Mouse (Mus musculus) G1E (cell line): Measurements from ENCODE around the gene Nrp1. TPM values are rescaled to one million over a fixed set of nuclear protein-coding genes. Genes with fewer than 3 reads are reported as not detected.

Experiments used
- ATAC-seq: 2 replicates; pipeline ENCODE4 v1.8.0; 2016; ENCODE audit warnings: mild to moderate bottlenecking; ENCODE audit not compliant: insufficient number of reproducible peaks, poor library complexity, low FRiP score, severe bottlenecking; ENCODE audit errors: extremely low read depth
- DNase-seq: peaks from one replicate; pipeline ENCODE4 v3.0.0; 2012; ENCODE audit warnings: low spot score
- H3K27me3 ChIP-seq: 2 replicates; pipeline ENCODE4 v1.6.1; 2012; ENCODE audit warnings: mild to moderate bottlenecking, low read length, inconsistent platforms; ENCODE audit not compliant: insufficient read depth
- H3K36me3 ChIP-seq: replicated peaks from 2 replicates; pipeline ENCODE3; 2012; ENCODE audit warnings: mild to moderate bottlenecking, inconsistent platforms
- H3K4me1 ChIP-seq: 2 replicates; pipeline ENCODE4 v1.6.1; 2012; ENCODE audit warnings: low read depth, low read length, inconsistent platforms, mixed read lengths; ENCODE audit not compliant: insufficient read depth
- H3K4me3 ChIP-seq: 2 replicates; pipeline ENCODE4 v1.5.1; 2012; ENCODE audit warnings: low read depth, mild to moderate bottlenecking, inconsistent platforms, low read length, moderate library complexity, mixed read lengths
- H3K9me3 ChIP-seq: replicated peaks from 2 replicates; pipeline ENCODE4 v1.6.1; 2012; ENCODE audit warnings: inconsistent platforms
- CTCF ChIP-seq: IDR thresholded peaks from 2 replicates; pipeline ENCODE4 v1.5.1; 2012; ENCODE audit warnings: low read depth, low read length, inconsistent platforms, mixed read lengths
- GATA1 ChIP-seq: IDR thresholded peaks from 2 replicates; pipeline ENCODE4 v1.6.1; 2012; ENCODE audit warnings: borderline replicate concordance, low read length, inconsistent platforms, mixed read lengths
- GATA2 ChIP-seq: IDR thresholded peaks from 2 replicates; pipeline ENCODE4 v1.6.1; 2012; ENCODE audit warnings: low read depth, low read length, inconsistent platforms, borderline replicate concordance
- POLR2AphosphoS5 ChIP-seq: IDR thresholded peaks from 2 replicates; pipeline ENCODE4 v1.6.1; 2012; ENCODE audit warnings: low read depth, low read length, inconsistent platforms; ENCODE audit not compliant: insufficient replicate concordance
- TAL1 ChIP-seq: conservative IDR thresholded peaks from 2 replicates; pipeline ENCODE4 v1.6.1; 2012; ENCODE audit warnings: low read depth, low read length, inconsistent platforms, mixed read lengths
- polyA plus RNA-seq: library from polyadenylated mRNA; stranded (reverse); fragments of >175 nt; gene quantifications from 2 replicates; pipeline ENCODE4 v1.2.3, GENCODE M21; 2012
- total RNA-seq, 2 experiments: library from RNA; stranded (forward) in 1 of 2; stranded (reverse) in 1 of 2; fragments of 200-1000 nt in 1 of 2; fragments of >200 nt in 1 of 2; fragmentation: Nextera tagmentation in 1 of 2; gene quantifications; 2 replicates each; pipeline ENCODE4 v1.2.3; 2014 to 2017

Nrp1 gene
- total and polyA plus RNA-seq, 3 experiments = 0.38 TPM; not detected in 2

- Histone ChIP-seq H3K27me3 (no peaks in the 10 kb centered on the region), H3K36me3 (no peaks in the 10 kb centered on the region), H3K9me3 (no peaks in the 10 kb centered on the region), H3K4me1 (no peaks in the 10 kb centered on the region), H3K4me3 (no peak overlapping the region)
- no peak for DNase-seq
- ATAC-seq = no peak
- TF ChIP-seq CTCF (no peak), GATA2 (no peak), TAL1 (no peak), GATA1 (no peak), POLR2AphosphoS5 (no peak)
These were observed 95.6 kb downstream of the Nrp1 start for GRCm38 (mm10) chr8:128454026-128454425.

- ATAC-seq (no peak), DNase-seq (no peak)
- Histone ChIP-seq H3K4me1 (no peaks in the 10 kb centered on the region), H3K4me3 (no peak overlapping the region), H3K27me3 (no peaks in the 10 kb centered on the region), H3K36me3 (no peaks in the 10 kb centered on the region), H3K9me3 (no peaks in the 10 kb centered on the region)
- TF ChIP-seq POLR2AphosphoS5 (no peak), TAL1 (no peak), GATA2 (no peak), GATA1 (no peak)
These were observed 98.9 kb downstream of the Nrp1 start for GRCm38 (mm10) chr8:128457277-128457676.

- no peak for DNase-seq
- no peak for TF ChIP-seq GATA2
- no peak for TF ChIP-seq TAL1
- TF ChIP-seq GATA1 = no peak
- TF ChIP-seq CTCF = no peak
- TF ChIP-seq POLR2AphosphoS5 = no peak
- H3K4me1 ChIP-seq = no peaks in the 10 kb centered on the region
- H3K36me3 ChIP-seq = no peaks in the 10 kb centered on the region
- no peak for ATAC-seq
- no peak overlapping the region for H3K4me3 ChIP-seq
- H3K9me3 ChIP-seq = no peaks in the 10 kb centered on the region
- H3K27me3 ChIP-seq = no peaks in the 10 kb centered on the region
These were observed 101.3 kb downstream of the Nrp1 start for GRCm38 (mm10) chr8:128459704-128460103.

GRCm38 (mm10) chr8:128461716-128462115 lies 103.3 kb downstream of the Nrp1 start:
- TF ChIP-seq GATA2 (no peak), GATA1 (no peak), CTCF (no peak), POLR2AphosphoS5 (no peak), TAL1 (no peak)
- no peak for ATAC-seq

GRCm38 (mm10) chr8:128463162-128463561 lies 104.8 kb downstream of the Nrp1 start:
- ATAC-seq (no peak), DNase-seq (no peak)
- no peaks in the 10 kb centered on the region for H3K27me3 ChIP-seq
- H3K9me3 ChIP-seq = no peaks in the 10 kb centered on the region
- TF ChIP-seq POLR2AphosphoS5 = no peak
- no peak for TF ChIP-seq CTCF
- TF ChIP-seq GATA1 = no peak
- no peak for TF ChIP-seq TAL1
- no peak for TF ChIP-seq GATA2
- no peaks in the 10 kb centered on the region for H3K4me1 ChIP-seq
- H3K4me3 ChIP-seq = no peak overlapping the region
- H3K36me3 ChIP-seq = no peaks in the 10 kb centered on the region

More at GRCm38 (mm10) chr8:128461716-128462115, 103.3 kb downstream of the Nrp1 start:
- H3K4me3 ChIP-seq = no peak overlapping the region
- DNase-seq = no peak
- no peaks in the 10 kb centered on the region for H3K27me3 ChIP-seq
- no peaks in the 10 kb centered on the region for H3K4me1 ChIP-seq
- no peaks in the 10 kb centered on the region for H3K9me3 ChIP-seq
- H3K36me3 ChIP-seq = no peaks in the 10 kb centered on the region

- DNase-seq (no peak), ATAC-seq (no peak)
- Histone ChIP-seq H3K4me3 (no peak overlapping the region), H3K36me3 (no peaks in the 10 kb centered on the region), H3K9me3 (no peaks in the 10 kb centered on the region), H3K27me3 (no peaks in the 10 kb centered on the region), H3K4me1 (no peaks in the 10 kb centered on the region)
- TF ChIP-seq POLR2AphosphoS5 (no peak), GATA1 (no peak), CTCF (no peak), TAL1 (no peak), GATA2 (no peak)
These were observed 105.7 kb downstream of the Nrp1 start for GRCm38 (mm10) chr8:128464056-128464623.

- no peak for ATAC-seq
- no peaks in the 10 kb centered on the region for H3K4me1 ChIP-seq
- no peaks in the 10 kb centered on the region for H3K27me3 ChIP-seq
- H3K36me3 ChIP-seq = no peaks in the 10 kb centered on the region
- H3K4me3 ChIP-seq = no peak overlapping the region
- TF ChIP-seq GATA1 = no peak
- TF ChIP-seq POLR2AphosphoS5 = no peak
- no peak for TF ChIP-seq GATA2
- no peak for TF ChIP-seq TAL1
- no peak for TF ChIP-seq CTCF
- H3K9me3 ChIP-seq = no peaks in the 10 kb centered on the region
- DNase-seq = no peak
These were observed 107.1 kb downstream of the Nrp1 start for GRCm38 (mm10) chr8:128465553-128465952.
